Mouse (Mus musculus) liver, postnatal 0 days (tissue): ENCODE data around the gene Ccn6. TPM values are rescaled to one million over a fixed set of nuclear protein-coding genes. Genes with fewer than 3 reads are reported as not detected.

Source experiments
- ATAC-seq: fragments of 200-750 bp; cut with Nextera tagmentation; 2 replicates; pipeline ENCODE4 v1.8.0; 2017; ENCODE audit warnings: mild to moderate bottlenecking, moderate library complexity
- DNase-seq: peaks from one replicate; pipeline ENCODE4 v3.0.0-alpha.2; 2016
- H3K27ac ChIP-seq: fragments of 300-500 bp; sonication (generic); 2 replicates; pipeline ENCODE4 v1.5.1; 2014; ENCODE audit warnings: antibody characterized with exemption, moderate library complexity, mild to moderate bottlenecking, low read depth
- H3K27me3 ChIP-seq: fragments of 300-500 bp; sonication (generic); 2 replicates; pipeline ENCODE4 v1.6.1; 2014; ENCODE audit warnings: low read length, control low read depth, mixed read lengths; ENCODE audit not compliant: insufficient read depth
- H3K36me3 ChIP-seq: fragments of 300-500 bp; sonication (generic); replicated peaks from 2 replicates; pipeline ENCODE4 v1.6.1; 2014; ENCODE audit warnings: mild to moderate bottlenecking, control low read depth, low read length, moderate library complexity, mixed read lengths; ENCODE audit not compliant: insufficient read depth
- H3K4me1 ChIP-seq: fragments of 300-500 bp; sonication (generic); 2 replicates; pipeline ENCODE4 v1.6.1; 2014; ENCODE audit warnings: antibody characterized with exemption, mild to moderate bottlenecking, control low read depth; ENCODE audit not compliant: insufficient read depth
- H3K4me2 ChIP-seq: fragments of 300-500 bp; sonication (generic); 2 replicates; pipeline ENCODE4 v1.6.1; 2014; ENCODE audit warnings: low read depth, mild to moderate bottlenecking, low read length, moderate library complexity, mixed read lengths
- H3K4me3 ChIP-seq: fragments of 300-500 bp; sonication (generic); 2 replicates; pipeline ENCODE4 v1.5.1; 2014; ENCODE audit warnings: low read depth, low read length
- H3K9ac ChIP-seq: fragments of 300-500 bp; sonication (generic); replicated peaks from 2 replicates; pipeline ENCODE4 v1.6.1; 2014; ENCODE audit warnings: mild to moderate bottlenecking, moderate library complexity
- H3K9me3 ChIP-seq: fragments of 300-500 bp; sonication (generic); 2 replicates; pipeline ENCODE4 v1.6.1; 2016; ENCODE audit warnings: mild to moderate bottlenecking, control low read depth, low read length, mixed read lengths
- CTCF ChIP-seq: sonication (generic); IDR thresholded peaks from 2 replicates; pipeline ENCODE4 v1.5.1; 2016; ENCODE audit warnings: antibody characterized with exemption, low read depth
- EP300 ChIP-seq: IDR thresholded peaks from 2 replicates; pipeline ENCODE4 v1.6.1; 2016; ENCODE audit warnings: antibody characterized with exemption, low read depth, mild to moderate bottlenecking
- WGBS: fragments of 180-500 bp; shearing (Covaris S2); extraction: QIAGEN DNeasy Blood & Tissue Kit; methylation state at CpG from one replicate; pipeline ENCODE4 v1.1.7; 2014; ENCODE audit not compliant: insufficient replicate concordance; 5-methylcytosine and 5-hydroxymethylcytosine counted together
- polyA plus RNA-seq: library from polyadenylated mRNA; unstranded; fragments of >200 nt; fragmentation: Nextera tagmentation; extraction: Ambion mirVana; gene quantifications from 2 replicates; pipeline ENCODE4 v1.2.1, GENCODE M21; 2015

Gene Ccn6
- polyA plus RNA-seq, 1 experiment from 2014 or later: not detected

- Histone ChIP-seq H3K27me3 (no peaks in the 10 kb centered on the region), H3K9me3 (no peaks in the 10 kb centered on the region; the same call in 1 of the 2 replicates), H3K9ac (no peak overlapping the region), H3K27ac (no peak overlapping the region), H3K4me2 (no peak overlapping the region), H3K36me3 (no peaks in the 10 kb centered on the region), H3K4me3 (no peak overlapping the region), H3K4me1 (no peaks in the 10 kb centered on the region)
- WGBS: 32% methylated on average over 3 of the region's 3 CpGs
- ATAC-seq (no peak), DNase-seq (no peak)
- no peak for TF ChIP-seq CTCF
These were observed 29.1 kb upstream of the Ccn6 start for GRCm38 (mm10) chr10:39192673-39193072.

GRCm38 (mm10) chr10:39185545-39185906 is 21.9 kb upstream of the Ccn6 start:
- Histone ChIP-seq H3K4me3 (no peak overlapping the region), H3K4me1 (no peaks in the 10 kb centered on the region), H3K27me3 (no peaks in the 10 kb centered on the region), H3K9me3 (no peaks in the 10 kb centered on the region), H3K9ac (no peak overlapping the region), H3K36me3 (no peaks in the 10 kb centered on the region), H3K4me2 (no peak overlapping the region), H3K27ac (no peak overlapping the region)
- TF ChIP-seq EP300 (no peak), CTCF (no peak)
- 81% methylated on average over 4 of the region's 4 CpGs for WGBS
- no peak for DNase-seq
- no peak for ATAC-seq

DNA sequence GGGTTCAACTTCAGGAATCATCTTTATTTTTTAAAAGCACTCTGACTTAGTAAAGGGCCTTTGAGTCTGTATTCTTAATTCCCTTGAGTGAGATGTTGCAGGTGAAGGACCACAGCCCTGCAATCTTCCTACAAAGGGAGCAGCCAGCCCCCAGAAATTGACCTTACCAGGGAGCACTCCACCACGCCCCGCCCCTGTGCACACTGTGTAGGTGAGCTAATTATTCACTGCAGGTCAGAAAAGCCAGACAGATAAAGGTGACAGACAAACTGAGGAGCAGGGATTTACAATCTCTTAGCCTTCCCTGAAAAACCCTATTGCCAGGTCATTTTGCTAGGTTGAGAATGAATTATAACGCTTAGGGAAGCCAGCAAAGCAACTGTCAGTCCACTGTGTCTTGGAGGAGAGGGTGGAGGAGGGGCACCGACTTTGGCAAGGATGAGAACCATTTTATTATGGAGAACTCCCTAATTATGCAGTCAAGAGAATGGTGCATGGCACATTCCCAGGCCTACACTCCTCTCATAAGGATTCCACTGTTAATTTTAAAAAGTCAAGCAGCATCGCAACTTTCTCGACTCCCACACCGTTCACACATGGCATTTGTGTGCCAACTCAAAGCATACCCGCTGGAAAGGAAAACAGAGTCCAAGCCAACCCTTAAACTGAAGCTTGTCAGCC is 21.4 kb upstream of the Ccn6 start:
- no peaks in the 10 kb centered on the region for H3K4me1 ChIP-seq
- no peak overlapping the region for H3K4me3 ChIP-seq
- 74% methylated on average over 8 of the region's 8 CpGs for WGBS
- DNase-seq (no peak), ATAC-seq (no peak)
- no peaks in the 10 kb centered on the region for H3K27me3 ChIP-seq
- no peaks in the 10 kb centered on the region for H3K36me3 ChIP-seq
- no peak overlapping the region for H3K4me2 ChIP-seq
- no peak overlapping the region for H3K27ac ChIP-seq
- TF ChIP-seq EP300: no peak
- TF ChIP-seq CTCF: no peak
- H3K9ac ChIP-seq: no peak overlapping the region
- H3K9me3 ChIP-seq: no peaks in the 10 kb centered on the region

DNA sequence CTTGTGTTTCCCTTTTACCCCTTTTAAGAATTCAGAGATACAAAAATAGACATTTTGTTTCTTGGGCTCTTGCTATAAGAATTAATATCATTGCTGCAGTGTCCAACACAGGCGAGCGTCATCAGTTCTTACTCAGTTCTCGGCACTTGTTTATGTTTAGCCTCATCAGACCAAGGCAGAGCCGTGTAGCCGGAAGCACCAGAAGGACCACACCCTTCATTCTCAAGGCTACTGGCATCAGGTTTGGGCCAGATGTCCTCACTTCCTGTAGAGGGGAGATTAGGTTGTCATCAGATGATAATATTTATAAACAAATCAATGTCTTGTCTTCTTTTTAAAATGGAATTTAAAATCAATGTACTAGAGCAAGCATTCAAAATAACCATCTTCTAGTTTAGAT is 13.4 kb upstream of the Ccn6 start:
- H3K27ac ChIP-seq: no peak overlapping the region
- no peaks in the 10 kb centered on the region for H3K27me3 ChIP-seq
- H3K9ac ChIP-seq: no peak overlapping the region
- TF ChIP-seq CTCF: no peak
- no peak for TF ChIP-seq EP300
- no peaks in the 10 kb centered on the region for H3K36me3 ChIP-seq
- ATAC-seq (no peak), DNase-seq (no peak)
- H3K9me3 ChIP-seq: peaks cover 3% of the 10 kb centered on the region; the same call in 1 of the 2 replicates
- no peak overlapping the region for H3K4me2 ChIP-seq
- H3K4me1 ChIP-seq: peaks cover 19% of the 10 kb centered on the region
- no peak overlapping the region for H3K4me3 ChIP-seq
- WGBS: 60% methylated on average over 5 of the region's 5 CpGs

- peaks cover 3% of the 10 kb centered on the region; the same call in 1 of the 2 replicates for H3K9me3 ChIP-seq
- H3K27ac ChIP-seq: peak overlapping the region; percentile 45; the same call in 1 of the 2 replicates
- TF ChIP-seq EP300 (no peak), CTCF (no peak)
- 19% methylated on average over 13 of the region's 13 CpGs for WGBS
- H3K4me1 ChIP-seq: peaks cover 25% of the 10 kb centered on the region
- peak overlapping the region; percentile 61 for H3K4me2 ChIP-seq
- no peaks in the 10 kb centered on the region for H3K36me3 ChIP-seq
- H3K9ac ChIP-seq: no peak overlapping the region
- ATAC-seq (no peak), DNase-seq (peak; percentile 52)
- no peaks in the 10 kb centered on the region for H3K27me3 ChIP-seq
- H3K4me3 ChIP-seq: no peak overlapping the region
These were observed 9.5 kb upstream of the Ccn6 start for GRCm38 (mm10) chr10:39173077-39173476.

DNA sequence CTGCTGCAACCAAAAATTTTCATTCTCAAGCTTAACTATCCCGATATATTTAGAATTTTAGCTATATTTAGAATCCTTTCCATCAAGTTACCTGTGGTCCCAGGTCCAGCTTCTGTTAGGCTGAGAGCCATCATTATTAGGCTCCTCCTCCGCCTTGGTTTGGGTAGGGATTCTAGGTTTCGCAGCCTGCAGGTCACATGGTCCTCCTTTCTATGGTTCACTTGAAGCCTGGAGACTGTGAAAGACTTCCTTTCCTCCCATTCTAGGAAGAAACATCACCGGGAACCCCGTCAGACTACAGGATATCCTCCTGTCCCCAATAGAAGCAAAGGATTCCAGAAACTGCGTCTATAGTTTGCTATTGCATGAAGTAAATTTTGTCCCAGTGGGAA is 8.9 kb upstream of the Ccn6 start:
- TF ChIP-seq CTCF (no peak), EP300 (no peak)
- Histone ChIP-seq H3K36me3 (no peaks in the 10 kb centered on the region), H3K4me2 (peak overlapping the region; percentile 61), H3K27ac (peak overlapping the region; percentile 45; the same call in 1 of the 2 replicates), H3K9ac (no peak overlapping the region), H3K4me1 (peaks cover 25% of the 10 kb centered on the region), H3K27me3 (0 out of 2 replicates have a peak, but pooled peaks cover 3% of the 10 kb centered on the region), H3K9me3 (0 out of 2 replicates have a peak, but pooled peaks cover under 1% of the 10 kb centered on the region), H3K4me3 (no peak overlapping the region)
- 55% methylated on average over 6 of the region's 6 CpGs for WGBS
- no peak for ATAC-seq
- no peak for DNase-seq
